Mouse (Mus musculus) stomach, postnatal 0 days (tissue): Measurements from ENCODE around the gene Snx29. TPM values are rescaled to one million over a fixed set of nuclear protein-coding genes. Genes with fewer than 3 reads are reported as not detected.
A peak's percentile ranks its signal among the peaks of the same experiment; 100 is the strongest.

Experiments used
- ATAC-seq: fragments of 200-750 bp; cut with Nextera tagmentation; 2 replicates; pipeline ENCODE4 v1.8.0; 2017; ENCODE audit not compliant: low FRiP score, low TSS enrichment
- DNase-seq: peaks from one replicate; pipeline ENCODE4 v3.0.0-alpha.2; 2016; ENCODE audit warnings: low spot score
- H3K27ac ChIP-seq: fragments of 300-500 bp; sonication (generic); replicated peaks from 2 replicates; pipeline ENCODE4 v1.5.1; 2014; ENCODE audit warnings: mild to moderate bottlenecking, control low read depth
- H3K27me3 ChIP-seq: fragments of 300-500 bp; sonication (generic); 2 replicates; pipeline ENCODE4 v1.6.1; 2014; ENCODE audit warnings: low read length; ENCODE audit not compliant: control insufficient read depth, insufficient read depth
- H3K36me3 ChIP-seq: fragments of 300-500 bp; sonication (generic); 2 replicates; pipeline ENCODE4 v1.6.1; 2014; ENCODE audit warnings: low read length, mixed read lengths; ENCODE audit not compliant: control insufficient read depth, insufficient read depth
- H3K4me1 ChIP-seq: fragments of 300-500 bp; sonication (generic); replicated peaks from 2 replicates; pipeline ENCODE4 v1.6.1; 2014; ENCODE audit warnings: antibody characterized with exemption; ENCODE audit not compliant: control insufficient read depth, insufficient read depth
- H3K4me2 ChIP-seq: fragments of 300-500 bp; sonication (generic); replicated peaks from 2 replicates; pipeline ENCODE4 v1.6.1; 2014; ENCODE audit warnings: low read depth, mild to moderate bottlenecking, control low read depth, moderate library complexity
- H3K4me3 ChIP-seq: fragments of 300-500 bp; sonication (generic); 2 replicates; pipeline ENCODE4 v1.5.1; 2014; ENCODE audit warnings: low read depth, low read length, control low read depth
- H3K9ac ChIP-seq: fragments of 300-500 bp; sonication (generic); 2 replicates; pipeline ENCODE4 v1.6.1; 2014; ENCODE audit warnings: mild to moderate bottlenecking, low read length, control low read depth, mixed read lengths
- H3K9me3 ChIP-seq: fragments of 300-500 bp; sonication (generic); 2 replicates; pipeline ENCODE4 v1.6.1; 2016; ENCODE audit warnings: low read length; ENCODE audit not compliant: control insufficient read depth
- CTCF ChIP-seq: IDR thresholded peaks from 2 replicates; pipeline ENCODE4 v1.5.1; 2016; ENCODE audit warnings: antibody characterized with exemption, low read depth, mild to moderate bottlenecking, moderate library complexity
- EP300 ChIP-seq: optimal IDR thresholded peaks from 2 replicates; pipeline ENCODE3; 2016; ENCODE audit warnings: antibody characterized with exemption
- WGBS: fragments of 180-500 bp; shearing (Covaris S2); extraction: QIAGEN DNeasy Blood & Tissue Kit; methylation state at CpG from one replicate; pipeline ENCODE4 v1.1.7; 2014; 5-methylcytosine and 5-hydroxymethylcytosine counted together
- polyA plus RNA-seq: library from polyadenylated mRNA; unstranded; fragments of >200 nt; fragmentation: Nextera tagmentation; extraction: Ambion mirVana; gene quantifications from 2 replicates; pipeline ENCODE4 v1.2.1, GENCODE M21; 2015

The Snx29 gene
- polyA plus RNA-seq, 1 experiment from 2014 or later = 4.8 TPM

- no peak; the same call in 1 of the 2 replicates for ATAC-seq
- Histone ChIP-seq H3K4me2 (no peak overlapping the region), H3K27ac (0 out of 2 replicates have a peak overlapping the region, but pooled peaks have one; percentile 18), H3K27me3 (no peaks in the 10 kb centered on the region), H3K9ac (no peak overlapping the region), H3K9me3 (no peaks in the 10 kb centered on the region), H3K36me3 (no peaks in the 10 kb centered on the region), H3K4me3 (no peak overlapping the region), H3K4me1 (0 out of 2 replicates have a peak, but pooled peaks cover 2% of the 10 kb centered on the region)
- TF ChIP-seq EP300 (no peak), CTCF (no peak)
- 66% methylated on average over 6 of the region's 6 CpGs for WGBS
- DNase-seq = no peak
These were observed 5.4 kb upstream of the Snx29 start for GRCm38 (mm10) chr16:11317324-11317723.

- TF ChIP-seq CTCF (no peak), EP300 (no peak)
- Histone ChIP-seq H3K4me2 (peak overlapping the region; percentile 97), H3K27me3 (no peaks in the 10 kb centered on the region), H3K36me3 (no peaks in the 10 kb centered on the region), H3K9me3 (no peaks in the 10 kb centered on the region), H3K9ac (peak overlapping the region; percentile 82), H3K4me1 (0 out of 2 replicates have a peak, but pooled peaks cover 2% of the 10 kb centered on the region), H3K27ac (peak overlapping the region; percentile 91), H3K4me3 (peak overlapping the region; percentile 82)
- 2% methylated on average over 17 of the region's 17 CpGs for WGBS
- peak; percentile 30 for ATAC-seq
- peak; percentile 42 for DNase-seq
These were observed 780 bp downstream of the Snx29 start for GRCm38 (mm10) chr16:11323324-11324051.

- Histone ChIP-seq H3K4me3 (no peak overlapping the region), H3K27ac (no peak overlapping the region), H3K4me2 (no peak overlapping the region), H3K9me3 (no peaks in the 10 kb centered on the region), H3K9ac (no peak overlapping the region), H3K4me1 (no peaks in the 10 kb centered on the region), H3K27me3 (no peaks in the 10 kb centered on the region), H3K36me3 (no peaks in the 10 kb centered on the region)
- 84% methylated on average over 3 of the region's 3 CpGs for WGBS
- TF ChIP-seq CTCF = no peak
- TF ChIP-seq EP300 = no peak
- ATAC-seq (no peak), DNase-seq (no peak)
These were observed 7.5 kb downstream of the Snx29 start for GRCm38 (mm10) chr16:11330081-11330800.

GRCm38 (mm10) chr16:11331030-11331429 is 8.3 kb downstream of the Snx29 start:
- DNase-seq (no peak), ATAC-seq (no peak)
- Histone ChIP-seq H3K4me2 (no peak overlapping the region), H3K27me3 (no peaks in the 10 kb centered on the region), H3K4me3 (no peak overlapping the region), H3K9me3 (no peaks in the 10 kb centered on the region), H3K36me3 (no peaks in the 10 kb centered on the region), H3K9ac (no peak overlapping the region), H3K27ac (no peak overlapping the region), H3K4me1 (no peaks in the 10 kb centered on the region)
- no peak for TF ChIP-seq CTCF
- TF ChIP-seq EP300 = no peak
- WGBS = 59% methylated on average over 1 of the region's 1 CpGs

GRCm38 (mm10) chr16:11343292-11343815 is 20.6 kb downstream of the Snx29 start:
- Histone ChIP-seq H3K9me3 (no peaks in the 10 kb centered on the region), H3K27me3 (no peaks in the 10 kb centered on the region), H3K4me2 (no peak overlapping the region), H3K9ac (no peak overlapping the region), H3K27ac (no peak overlapping the region), H3K4me1 (no peaks in the 10 kb centered on the region), H3K36me3 (no peaks in the 10 kb centered on the region), H3K4me3 (no peak overlapping the region)
- WGBS = 82% methylated on average over 4 of the region's 4 CpGs
- TF ChIP-seq EP300 (no peak), CTCF (no peak)
- ATAC-seq = peak; percentile 67
- DNase-seq = no peak
